Mouse (Mus musculus): ENCODE measurements around the gene Skida1.

Gene Skida1

DNA sequence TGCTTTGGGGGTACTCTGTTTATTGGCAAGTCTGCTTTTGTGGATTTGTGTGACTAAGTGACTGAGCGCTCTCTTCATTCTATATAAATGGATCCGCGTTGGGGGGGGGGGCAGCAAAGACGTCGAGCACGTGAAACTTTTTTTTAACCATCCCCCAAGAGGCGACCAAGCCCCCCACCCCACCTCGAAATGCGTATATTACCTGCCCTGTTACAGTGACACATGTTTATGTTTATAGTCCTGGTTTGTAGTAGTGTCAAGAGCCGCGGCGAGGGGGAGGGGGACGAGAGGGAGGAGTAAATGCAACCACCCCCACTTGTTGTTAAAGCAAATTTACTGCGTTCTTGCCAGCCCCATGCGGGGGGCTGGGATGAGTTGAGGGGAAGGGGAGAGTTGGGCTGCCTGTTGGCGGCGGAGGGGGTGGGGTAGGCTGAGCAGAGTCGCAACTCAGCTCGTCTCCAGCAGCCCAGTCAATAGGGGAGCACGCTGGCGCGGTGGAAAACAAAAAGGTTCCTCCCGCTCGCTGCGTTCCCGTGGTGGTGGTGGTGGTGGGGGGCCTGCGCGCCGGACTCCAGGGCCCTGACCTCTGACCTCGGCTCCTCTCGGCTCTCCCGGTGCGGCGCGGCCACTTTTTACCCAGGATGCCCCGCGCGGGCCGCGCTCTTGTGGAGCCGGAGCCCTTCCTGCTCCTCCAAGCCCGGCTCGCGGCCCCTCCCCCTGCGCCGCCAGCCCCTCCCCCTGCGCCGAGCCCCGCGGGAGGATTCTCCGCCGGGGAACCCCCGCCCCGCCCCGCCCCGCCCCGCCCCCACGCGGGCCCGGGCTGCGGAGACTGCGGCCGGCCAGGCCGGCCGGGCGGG, 7.3 kb upstream of the Skida1 start:
- DNase-seq (ENCODE audit: low spot score in 2 of 2): peak; percentile 96 to 97

DNA sequence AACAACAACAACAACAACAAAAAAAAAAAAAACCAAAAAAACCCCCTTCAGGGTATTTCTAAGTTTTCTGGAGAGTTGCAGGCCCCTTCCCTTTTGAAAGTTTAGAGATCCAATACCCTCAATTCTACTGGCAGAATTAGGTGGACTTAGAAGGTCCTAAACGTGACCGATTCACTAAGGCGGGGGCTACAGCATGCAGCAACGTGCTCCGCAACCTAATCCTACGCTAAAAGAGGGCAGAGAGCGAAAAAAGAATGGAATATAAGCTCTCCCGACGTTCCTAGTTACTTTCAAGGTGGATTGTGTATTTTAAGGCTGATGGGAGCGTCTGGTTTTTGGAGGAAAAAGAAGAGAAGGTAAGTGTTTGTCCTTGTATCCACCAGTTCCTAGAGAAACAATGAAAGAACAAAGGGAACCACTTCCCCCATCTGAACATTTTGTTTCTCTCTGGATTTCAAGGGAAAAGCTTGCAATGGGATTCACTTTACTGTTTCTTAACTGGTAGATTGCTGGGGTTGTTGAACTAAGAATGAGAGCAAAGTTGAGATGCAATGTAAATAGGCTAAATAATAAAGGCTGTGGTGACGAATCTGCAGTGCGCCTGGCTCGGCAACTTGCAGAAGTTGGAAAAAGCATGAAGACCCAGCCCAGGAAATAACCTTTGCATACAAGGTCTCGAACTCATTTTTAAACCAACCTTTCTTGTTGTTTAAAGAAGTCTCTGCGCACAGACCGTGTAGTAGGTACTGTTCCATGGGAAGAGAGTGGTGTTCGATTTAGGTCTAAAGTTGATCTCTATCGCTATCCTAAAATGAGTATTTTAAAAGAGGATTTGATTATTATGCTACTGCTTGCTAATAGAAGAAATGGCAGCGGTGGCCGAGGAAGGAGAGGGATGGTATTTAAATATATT, 6.4 kb upstream of the Skida1 start, which contains the start of gene Mllt10:
Gene Mllt10, plus strand, starts transcription at position 222 of the 913 bp plus-strand sequence.
- DNase-seq (ENCODE audit: low spot score in 2 of 2): peak in 1 of 2 experiments; percentile 61

DNA sequence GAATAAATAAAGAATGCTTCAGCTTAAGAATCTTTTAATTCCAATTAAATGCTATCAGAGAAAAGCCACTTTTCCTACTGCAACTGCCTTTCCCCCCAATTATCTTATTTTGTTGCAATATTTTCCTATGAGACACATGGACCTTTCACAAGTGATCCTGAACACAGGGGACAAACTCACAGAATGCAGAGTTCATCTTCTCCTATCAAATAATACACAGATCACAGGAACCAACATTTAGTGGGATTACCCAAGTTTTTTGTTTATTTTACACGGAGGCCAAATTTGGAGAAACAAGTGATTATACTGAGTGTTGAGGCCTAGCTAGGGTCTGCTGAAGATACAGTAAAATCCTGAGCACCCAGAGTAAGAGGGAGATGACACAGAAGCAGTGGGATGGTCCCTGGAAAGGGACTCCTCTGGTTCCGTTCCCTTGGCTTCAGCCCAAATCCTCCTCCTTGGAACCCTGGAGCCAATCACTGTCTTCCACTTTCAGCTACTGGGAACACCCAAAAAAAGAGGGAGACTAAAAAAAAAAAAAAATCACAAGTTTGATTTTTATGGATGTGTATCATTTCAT, 5.2 kb upstream of the Skida1 start:
- DNase-seq (ENCODE audit: low spot score in 2 of 2): no peak

DNA sequence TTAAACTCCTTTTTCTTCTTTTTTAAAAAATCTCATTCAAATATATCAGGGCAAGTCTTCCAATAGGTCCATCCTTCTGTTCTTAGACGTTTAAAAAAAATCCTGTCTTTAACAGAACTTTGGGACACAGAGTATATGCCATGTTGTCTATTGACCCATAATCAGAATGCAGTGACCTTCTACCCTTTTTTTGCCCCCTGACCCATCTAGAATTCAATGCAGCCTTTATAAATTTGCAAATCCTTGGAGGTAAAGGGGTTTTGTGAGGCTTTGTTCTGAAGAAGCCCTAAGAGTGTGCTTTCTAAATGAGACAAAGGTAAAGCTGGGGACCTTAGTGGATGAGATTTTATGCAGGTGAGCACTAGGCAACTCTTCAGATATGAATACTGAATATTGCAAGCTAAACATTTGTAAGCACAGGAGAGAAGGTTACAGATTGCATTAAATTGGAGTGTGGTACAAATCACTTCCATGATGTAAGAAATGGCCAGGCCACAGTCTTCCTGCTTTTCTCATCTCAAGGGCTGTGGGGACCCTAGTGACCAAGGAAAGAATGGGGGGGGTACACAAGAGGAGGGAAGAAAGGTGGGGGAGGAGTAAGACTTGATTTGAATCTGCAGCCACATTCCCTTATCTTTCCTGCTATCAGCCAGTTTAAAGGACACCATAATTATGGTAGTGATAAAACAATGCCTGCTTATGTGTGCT, 4.5 kb upstream of the Skida1 start:
- no peak for DNase-seq (ENCODE audit: low spot score in 2 of 2)

DNA sequence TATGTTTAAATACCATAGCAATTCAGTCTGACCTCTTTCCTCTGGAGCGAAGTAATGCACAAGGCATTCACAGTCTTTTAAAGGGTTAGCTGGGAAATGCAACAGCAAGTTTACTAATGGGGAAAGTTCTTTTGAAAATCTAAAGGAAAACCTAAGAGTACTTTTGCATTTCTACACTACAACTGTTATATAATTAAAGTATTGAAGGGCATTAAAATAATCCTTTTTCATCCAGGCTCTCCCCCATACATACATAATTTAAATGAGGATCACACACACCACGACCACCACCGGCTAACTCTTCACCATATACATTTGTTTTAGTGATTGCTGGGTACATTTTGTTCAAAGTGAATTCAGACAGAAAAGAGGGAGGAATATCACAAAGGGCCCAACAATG, 3.7 kb upstream of the Skida1 start:
- no peak for DNase-seq (ENCODE audit: low spot score in 2 of 2)

DNA sequence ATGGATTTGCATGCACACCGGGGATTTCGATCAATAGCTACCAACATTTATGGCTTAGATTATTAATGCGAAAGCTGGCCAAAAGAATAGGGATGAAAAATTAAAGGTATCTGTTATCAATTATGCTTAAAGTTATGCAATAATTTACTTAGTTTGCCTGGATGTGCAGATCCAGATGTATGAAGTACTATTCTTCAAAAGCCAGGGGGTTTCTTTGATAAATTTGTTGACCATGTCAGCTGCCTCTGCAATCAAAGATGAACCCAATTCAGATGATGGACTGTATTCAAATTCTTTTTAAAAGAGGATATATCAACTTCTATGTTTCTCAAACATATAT, 3.0 kb upstream of the Skida1 start:
- no peak for DNase-seq (ENCODE audit: low spot score in 2 of 2)

DNA sequence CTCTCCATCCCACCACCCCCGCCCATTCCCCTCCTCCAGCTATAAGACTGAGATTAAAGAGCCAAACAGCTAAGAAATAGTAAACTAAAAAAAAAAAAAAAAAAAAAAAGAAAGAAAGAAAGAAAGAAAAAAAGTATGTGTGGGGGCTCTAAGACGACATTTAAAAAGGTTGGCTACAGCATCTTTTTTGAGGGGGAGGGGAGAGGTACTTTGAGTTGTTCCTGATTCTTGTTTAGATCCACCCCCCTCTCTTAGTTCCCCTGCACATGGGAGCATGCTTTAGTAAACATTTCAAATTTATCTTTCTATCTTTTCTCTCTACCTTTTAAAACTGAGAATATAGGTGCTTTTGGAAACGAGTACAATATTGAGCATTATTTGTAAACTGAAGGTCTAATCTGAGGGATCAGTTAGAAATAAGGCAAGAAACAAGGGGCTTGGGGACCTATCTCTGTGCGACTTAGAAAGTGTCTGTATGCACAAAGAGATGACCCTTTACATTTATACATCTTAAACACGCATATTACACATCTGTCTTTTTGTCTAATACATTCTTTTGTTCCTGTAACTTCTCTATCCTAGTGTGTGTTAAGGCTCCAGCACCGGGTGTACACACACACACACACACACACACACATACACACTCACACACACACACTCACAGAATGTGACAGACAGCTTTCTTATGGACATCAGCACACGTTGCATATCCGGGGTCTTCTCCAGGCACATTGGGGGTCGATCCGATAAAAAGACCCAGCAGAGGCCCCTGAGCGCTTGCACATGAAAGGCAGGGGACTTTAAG, 2.4 kb upstream of the Skida1 start:
- no peak for DNase-seq (ENCODE audit: low spot score in 2 of 2)

DNA sequence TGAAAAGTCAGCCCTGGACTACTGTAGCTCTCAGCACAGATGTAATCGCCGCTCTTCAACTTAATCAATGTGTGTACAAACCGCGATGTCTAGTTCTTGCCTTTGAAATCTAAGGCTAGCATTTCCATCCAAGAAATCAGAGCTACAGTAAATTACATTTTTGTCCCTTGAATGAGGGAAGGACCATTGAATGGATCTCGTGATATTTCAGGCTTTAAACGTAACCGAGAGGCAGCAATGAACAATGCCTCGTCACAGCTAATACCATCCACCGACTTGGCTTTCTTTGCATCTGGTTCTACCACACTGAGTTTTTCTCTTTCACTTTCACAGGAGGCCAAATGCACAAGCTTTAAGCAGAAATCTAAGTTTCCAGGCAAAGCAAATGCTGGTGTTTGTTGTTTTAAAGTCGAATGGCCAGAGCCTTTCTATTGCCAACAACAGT, 1.7 kb upstream of the Skida1 start:
- DNase-seq (ENCODE audit: low spot score in 2 of 2): no peak

DNA sequence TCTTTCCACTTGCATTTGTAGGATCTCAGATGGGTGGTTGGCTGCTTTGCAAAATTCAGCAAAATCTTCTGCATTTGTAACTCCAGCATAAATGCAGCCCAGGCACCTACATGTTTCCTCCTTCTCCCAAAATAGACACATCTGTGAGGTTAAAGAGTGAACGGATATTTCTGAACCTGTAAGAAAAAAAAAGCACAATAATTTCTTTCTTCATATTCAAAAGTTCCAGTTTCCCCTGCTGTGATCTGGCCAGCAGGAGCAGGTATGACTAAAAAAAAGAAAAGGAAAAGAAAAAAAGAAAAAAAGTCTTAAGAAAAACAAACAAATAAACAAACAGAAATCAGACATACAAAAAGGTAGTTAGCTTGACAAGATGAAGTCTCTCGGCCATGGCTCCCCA, 1.2 kb upstream of the Skida1 start:
- DNase-seq (ENCODE audit: low spot score in 2 of 2): no peak

DNA sequence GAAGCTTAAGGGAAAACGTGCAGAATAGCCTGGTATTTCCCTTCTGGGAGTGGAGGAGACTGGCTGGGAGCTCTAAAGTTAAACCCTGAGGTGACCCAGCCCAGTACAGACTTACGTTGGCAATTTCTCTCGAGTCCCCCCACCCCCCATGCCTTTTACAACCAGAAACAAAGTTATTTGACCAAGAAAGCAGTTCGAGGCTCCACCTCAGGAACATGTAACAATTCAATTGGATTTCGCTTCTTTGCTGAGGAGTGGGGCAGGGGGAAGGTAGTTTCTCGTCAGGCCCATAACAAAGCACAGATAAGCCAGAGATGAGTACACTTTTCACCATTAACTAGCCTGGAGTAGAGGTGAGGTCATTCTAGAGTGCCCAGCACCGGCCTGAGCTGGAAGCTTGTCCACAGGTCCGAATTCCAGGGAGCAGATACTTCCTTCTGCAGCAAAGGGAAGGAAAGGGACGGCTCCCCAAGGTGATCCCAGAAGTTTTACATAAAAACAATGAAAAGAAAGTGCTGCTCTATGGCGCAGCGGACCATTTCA, 499 bp upstream of the Skida1 start:
- no peak for DNase-seq (ENCODE audit: low spot score in 2 of 2)

DNA sequence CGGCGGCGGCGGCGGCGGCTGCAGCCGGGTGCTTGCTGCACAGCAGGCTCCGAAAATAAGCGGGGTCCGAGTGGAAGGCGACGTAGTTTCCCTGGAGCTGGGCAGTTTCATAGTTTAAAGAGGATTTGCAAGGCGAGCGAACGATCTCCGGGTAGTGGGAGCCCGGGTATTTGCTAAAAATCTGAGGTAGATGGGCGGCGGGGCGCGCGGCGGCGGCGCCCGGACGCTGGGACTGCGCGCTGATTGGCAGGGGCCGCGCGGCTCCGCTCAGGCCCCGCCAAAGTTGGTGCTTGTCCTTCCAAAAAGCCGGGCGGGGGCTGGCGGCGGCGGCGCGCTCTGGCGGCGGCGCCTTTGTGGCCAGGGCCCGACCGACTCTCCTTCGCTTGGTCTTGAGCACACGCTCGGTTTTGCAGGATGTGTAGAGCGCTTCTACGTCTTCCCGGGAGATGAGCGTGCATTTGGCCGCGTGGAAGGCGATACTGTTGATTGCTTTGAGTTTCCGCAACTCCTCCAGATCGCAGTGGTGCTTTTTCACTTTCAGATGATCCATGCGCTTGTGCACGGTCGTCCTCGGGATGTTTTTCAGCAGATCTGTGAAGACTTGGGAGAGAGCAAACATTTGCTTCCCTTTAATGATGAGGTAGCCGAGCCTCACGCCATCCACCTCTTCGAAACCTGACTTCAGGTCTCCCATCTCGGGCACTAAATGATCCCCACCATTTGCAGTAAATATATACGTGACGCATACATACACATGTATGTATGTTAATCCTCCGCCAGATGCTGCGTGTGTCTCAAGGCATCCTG, 1.0 kb downstream of the Skida1 start:
- DNase-seq (ENCODE audit: low spot score in 2 of 2): peak; percentile 55 to 79

DNA sequence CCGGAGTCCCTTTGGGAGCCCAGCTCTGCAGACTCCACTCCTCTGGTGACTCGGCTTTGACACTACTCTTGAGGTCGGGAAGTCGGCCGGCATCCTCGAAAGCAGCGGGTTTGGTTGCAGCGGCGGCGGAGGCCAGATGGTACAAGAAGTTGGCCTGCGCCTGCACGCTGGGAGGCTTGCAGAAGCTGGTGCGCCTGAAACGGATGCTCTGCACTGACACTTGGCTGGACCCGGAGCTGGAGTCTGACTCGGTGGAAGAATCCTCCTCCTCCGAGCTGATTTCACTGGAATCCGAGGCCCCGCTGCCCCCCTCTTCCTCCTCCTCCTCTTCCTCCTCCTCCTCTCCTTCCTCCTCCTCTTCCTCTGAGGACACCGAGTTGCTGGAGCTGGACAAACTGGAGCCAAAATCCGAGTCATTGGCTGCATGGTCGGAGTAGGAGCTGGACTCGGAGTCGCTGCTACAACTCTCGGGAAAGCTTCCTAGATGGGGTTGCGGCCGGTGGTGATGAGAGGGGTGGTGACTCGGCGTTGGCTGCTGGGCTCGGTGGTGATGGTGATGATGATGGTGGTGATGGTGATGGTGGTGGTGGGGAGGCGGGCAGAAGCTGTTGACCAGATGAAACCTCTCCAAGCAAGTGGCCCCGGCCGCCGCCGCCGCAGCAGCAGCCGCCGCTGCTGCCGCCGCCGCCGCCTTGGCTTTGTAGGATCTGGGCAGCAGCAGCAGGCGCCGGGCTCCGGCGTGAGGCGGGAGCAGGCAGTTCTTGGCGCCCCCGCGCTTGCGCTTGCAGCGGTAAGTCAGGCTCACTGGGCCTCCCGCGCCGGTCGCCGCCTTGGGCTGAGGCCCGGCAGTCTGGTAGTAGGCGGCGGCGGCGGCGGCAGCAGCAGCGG, 1.8 kb downstream of the Skida1 start:
- peak; percentile 53 to 79 for DNase-seq (ENCODE audit: low spot score in 2 of 2)

DNA sequence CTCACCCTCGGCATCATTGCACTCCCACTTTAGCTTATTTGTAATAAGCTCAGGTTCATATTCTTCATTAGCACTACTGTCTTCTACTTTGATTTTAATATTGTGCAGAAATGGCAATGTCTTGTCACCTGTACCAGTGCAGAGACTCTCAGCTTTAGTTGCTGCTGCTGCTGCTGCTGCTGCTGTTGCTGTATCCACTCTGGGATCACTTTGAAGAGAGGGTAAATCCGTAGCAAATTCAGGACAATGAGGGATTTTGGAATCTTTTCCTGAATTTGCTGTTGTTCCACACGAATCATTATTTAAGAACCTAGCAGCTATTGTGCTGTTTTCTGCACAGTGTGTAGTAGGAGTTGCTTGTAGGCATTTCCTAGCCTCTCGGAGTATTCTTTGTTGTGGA, 2.7 kb downstream of the Skida1 start:
- no peak for DNase-seq (ENCODE audit: low spot score in 2 of 2)

DNA sequence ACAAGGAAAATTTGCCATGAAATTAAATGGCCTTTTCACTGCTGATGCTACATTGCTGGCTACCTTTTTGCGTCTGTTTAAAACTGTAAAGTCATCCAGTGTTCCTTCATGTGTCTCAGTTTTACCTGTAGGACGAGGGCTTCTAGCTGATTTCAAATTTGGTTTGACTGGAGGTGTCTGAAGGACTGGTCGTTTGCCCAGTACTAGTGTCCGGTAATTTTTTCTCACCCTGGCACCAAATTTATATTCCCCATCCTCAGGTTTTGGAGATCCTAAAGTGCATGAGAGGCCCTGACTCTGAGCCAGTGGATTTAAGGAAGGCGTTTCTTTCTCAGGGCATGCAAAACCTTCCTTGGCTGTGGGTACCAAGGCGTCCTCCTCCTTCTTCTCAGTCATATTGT, 3.1 kb downstream of the Skida1 start:
- DNase-seq (ENCODE audit: low spot score in 2 of 2): no peak

DNA sequence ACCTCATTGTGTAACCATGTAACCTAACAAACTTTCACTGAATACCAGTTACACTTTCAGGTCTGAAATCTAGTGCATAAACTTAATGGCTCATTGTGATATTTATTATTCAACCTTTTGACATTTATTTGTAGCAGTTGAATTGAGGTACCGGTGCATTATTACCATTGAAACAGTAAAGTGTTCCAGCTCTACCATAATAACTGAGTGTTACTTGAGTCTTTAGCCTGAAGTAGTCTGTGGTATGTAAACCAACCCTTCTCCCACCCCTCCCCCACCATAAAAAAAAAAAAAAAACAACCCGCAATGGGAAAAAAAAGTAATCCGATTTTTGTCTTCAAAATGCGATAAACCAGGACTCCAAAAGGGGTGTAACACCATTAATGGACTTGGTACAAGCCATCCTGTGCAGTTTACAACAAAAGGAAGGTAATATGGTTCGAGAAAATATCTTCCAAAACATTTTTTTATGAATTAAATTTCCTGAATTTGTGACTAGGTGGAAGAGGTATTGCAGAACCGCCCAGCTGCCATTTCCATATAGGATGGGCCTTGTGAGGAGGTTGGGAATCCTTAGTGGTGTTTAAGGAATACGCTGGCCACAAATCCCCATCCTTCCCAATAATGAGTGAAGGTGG, 3.6 kb downstream of the Skida1 start:
- no peak for DNase-seq (ENCODE audit: low spot score in 2 of 2)

DNA sequence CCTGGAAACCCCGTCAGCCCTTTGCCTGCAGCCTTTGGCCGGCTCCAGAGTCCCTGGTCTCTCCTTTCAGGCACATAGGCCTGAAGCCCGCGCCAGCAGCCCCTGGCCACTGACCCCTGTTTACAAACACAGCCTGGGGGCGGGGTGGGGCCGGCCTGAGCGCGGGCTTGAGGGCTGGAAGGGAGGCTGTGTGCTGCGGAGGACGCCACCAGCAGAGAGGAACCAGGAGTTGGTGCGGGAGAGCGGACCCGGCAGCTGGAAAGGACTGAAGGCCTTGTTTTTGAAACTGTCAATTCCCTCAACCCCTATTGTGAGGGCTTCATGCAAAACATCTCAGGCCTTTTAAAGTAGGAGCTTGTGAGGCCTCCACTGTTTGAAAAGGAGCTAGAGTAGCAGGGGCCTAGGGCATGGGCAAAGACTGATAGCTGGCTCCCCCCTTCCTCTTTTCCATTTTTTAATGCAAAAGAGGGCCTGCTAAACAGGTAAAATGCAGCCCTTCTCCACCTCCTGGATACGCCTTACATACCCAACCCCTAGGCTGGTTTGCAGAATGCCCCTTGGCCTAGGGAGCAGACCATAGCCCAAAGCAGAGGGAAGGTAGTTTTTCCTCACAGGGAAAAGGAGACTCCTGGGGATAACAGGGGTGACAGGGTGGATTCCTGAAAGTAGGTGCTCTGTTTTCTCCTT, 7.5 kb downstream of the Skida1 start:
- DNase-seq (ENCODE audit: low spot score in 2 of 2): no peak

DNA sequence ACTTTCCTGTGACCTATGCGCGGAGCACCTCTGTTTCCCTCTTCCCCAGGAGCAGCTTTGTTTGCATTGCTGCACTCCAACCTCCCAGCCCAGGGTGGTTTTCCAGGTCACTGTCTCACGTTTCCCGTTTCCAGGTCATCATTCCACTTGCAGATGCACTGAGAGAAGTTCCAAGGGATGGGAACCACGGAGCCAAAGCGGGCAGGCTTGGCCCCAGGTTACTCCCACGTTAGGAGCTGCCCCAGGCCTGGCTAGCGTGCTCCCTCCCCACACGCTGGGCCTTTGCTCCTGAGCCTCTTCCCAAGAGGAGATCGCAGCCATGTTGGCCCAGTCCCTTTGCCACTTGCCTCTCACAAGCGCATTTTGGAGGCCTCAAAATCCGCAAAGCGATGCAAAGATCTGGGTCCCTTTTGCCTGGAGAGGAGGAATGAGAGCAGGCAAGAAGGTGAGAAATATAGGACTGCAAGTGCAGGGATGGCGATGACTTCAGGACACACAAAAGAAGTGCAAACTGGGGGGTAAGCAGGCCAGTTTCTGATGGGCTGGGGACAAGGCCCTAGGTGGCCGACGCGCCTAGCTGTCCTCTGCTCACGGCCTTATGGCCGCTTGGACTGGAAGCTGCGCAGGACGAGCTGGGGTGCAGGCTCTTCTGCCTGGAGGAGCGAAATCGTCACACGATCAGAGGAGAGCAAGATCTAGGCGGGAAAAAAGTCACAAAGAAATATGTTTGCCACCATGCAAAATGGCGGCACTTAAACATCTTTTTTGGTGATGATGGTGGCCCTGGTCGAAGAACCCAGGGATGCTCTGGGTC, 8.3 kb downstream of the Skida1 start:
- DNase-seq (ENCODE audit: low spot score in 2 of 2): no peak
